Mouse (Mus musculus): ENCODE results near the gene Unc119. TPM values are rescaled to one million over a fixed set of nuclear protein-coding genes. Genes with fewer than 3 reads are reported as not detected.

Gene Unc119
- 68.7 and 70.2 TPM in 2 replicates for polyA plus RNA-seq (2015; fragmentation: Nextera tagmentation; extraction: Ambion mirVana)

DNA sequence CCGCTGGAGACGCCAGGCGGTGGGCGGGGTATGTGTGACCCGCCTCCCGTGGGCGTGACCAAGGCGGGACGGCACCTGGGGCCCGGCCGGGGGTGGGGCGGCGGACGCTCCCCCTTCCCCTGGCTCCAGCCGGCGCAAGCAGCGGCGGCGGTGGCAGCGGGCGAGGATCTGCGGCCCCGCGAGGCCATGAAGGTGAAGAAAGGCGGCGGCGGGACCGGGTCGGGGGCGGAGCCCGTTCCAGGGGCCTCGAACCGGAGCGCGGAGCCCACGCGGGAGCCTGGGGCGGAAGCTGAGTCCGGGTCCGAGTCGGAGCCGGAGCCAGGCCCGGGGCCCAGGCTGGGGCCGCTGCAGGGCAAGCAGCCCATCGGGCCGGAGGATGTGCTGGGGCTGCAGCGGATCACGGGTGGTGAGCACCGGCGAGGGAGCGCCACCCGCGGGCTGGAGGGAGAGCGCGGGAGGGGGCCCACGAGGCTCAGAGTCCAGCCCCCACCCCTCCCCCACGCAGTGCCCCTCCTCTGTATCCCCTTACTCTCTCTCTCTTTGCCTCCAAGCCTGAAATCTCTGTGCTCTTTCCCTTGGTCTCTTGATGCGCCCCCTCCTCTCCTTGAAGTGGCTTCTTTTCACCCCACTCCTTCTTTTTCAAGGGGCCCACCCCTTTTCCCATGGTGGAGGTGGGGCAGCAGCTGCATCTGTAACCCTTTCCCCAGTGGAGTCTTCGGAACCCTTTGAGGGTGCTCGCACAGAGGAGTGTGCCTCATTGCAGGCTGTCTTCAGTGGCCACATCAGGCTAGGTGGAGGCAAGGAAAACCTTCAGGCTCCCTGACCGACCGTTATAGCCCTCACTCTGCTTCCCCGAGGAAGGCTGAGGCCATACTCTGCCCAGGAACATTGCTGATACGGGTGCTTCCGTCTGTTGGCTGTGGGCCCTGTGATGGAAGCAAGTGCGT lies at the start of gene Unc119:
TSS of gene Unc119 (plus strand) at position 102 of the 947 bp plus-strand sequence.
- under 1% methylated on average over 45 of the region's 66 CpGs for WGBS
- H3K4me1 ChIP-seq: peaks cover 41% of the 10 kb centered on the region
- no peaks in the 10 kb centered on the region for H3K27me3 ChIP-seq
- peak within 1 kb of the TSS; percentile 83 for H3K27ac ChIP-seq
- H3K4me3 ChIP-seq: peak within 1 kb of the TSS; percentile 87
- H3K36me3 ChIP-seq (ENCODE audit: poor library complexity, severe bottlenecking): peaks cover 46% of the 10 kb centered on the region
- peak within 1 kb of the TSS; percentile 97 for H3K9ac ChIP-seq
- H3K4me2 ChIP-seq: peak within 1 kb of the TSS; percentile 72
- peak; percentile 87 for ATAC-seq
- no peaks in the 10 kb centered on the region for H3K9me3 ChIP-seq (replicated peaks)

DNA sequence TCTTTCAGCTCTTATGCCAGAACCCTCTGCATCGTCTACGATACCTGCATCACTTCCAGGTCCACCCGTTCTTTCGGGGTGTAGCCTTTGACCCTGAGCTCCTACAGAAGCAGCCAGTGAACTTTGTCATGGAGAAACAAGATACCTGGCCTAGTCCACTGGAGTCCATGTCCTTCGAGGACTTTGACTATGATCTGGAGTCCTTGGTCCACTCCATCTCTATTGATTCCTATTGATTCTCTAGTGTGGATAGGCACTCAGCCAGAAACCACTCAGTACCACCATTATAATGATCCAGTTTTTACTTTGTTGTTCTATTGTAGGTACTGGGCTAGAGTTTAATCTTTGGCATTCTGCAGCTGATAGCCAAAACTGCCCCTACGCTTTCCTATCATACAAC lies 48.7 kb upstream of the Unc119 start:
- Histone ChIP-seq H3K4me1 (no peaks in the 10 kb centered on the region), H3K9ac (no peak overlapping the region), H3K4me2 (no peak overlapping the region), H3K36me3 (ENCODE audit: poor library complexity, severe bottlenecking) (peaks cover 36% of the 10 kb centered on the region), H3K4me3 (no peak overlapping the region), H3K9me3 (replicated peaks) (no peaks in the 10 kb centered on the region), H3K27me3 (no peaks in the 10 kb centered on the region), H3K27ac (no peak overlapping the region)
- no peak for ATAC-seq
- 96% methylated on average over 6 of the region's 6 CpGs for WGBS

DNA sequence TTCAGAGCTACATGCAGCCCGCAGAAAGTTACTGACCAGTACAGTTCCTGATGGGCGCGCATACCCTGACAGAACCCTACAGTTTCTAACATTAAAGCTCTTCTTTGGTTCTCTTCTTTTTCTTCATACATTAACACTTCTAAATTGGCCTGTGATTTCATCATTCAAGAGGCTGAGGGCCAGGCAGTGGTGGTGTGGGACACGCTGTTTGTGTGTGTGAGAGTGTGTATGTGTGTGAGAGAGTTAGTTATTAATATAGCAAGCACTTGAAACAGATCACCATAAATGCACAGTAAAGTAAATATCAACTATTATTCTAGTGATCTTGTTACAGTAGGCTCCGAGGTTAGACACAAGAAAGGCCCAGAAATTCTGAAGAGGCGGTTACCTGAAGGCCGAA lies 42.4 kb upstream of the Unc119 start:
- H3K27ac ChIP-seq: peak overlapping the region; percentile 40
- WGBS: 68% methylated on average over 7 of the region's 7 CpGs
- no peaks in the 10 kb centered on the region for H3K27me3 ChIP-seq
- H3K36me3 ChIP-seq (ENCODE audit: poor library complexity, severe bottlenecking): peaks cover 28% of the 10 kb centered on the region
- H3K4me2 ChIP-seq: peak overlapping the region; percentile 93
- ATAC-seq: peak; percentile 37; the same call in 1 of the 2 replicates
- peak overlapping the region; percentile 60 for H3K9ac ChIP-seq
- H3K4me3 ChIP-seq: peak overlapping the region; percentile 77
- H3K9me3 ChIP-seq (replicated peaks): no peaks in the 10 kb centered on the region
- peaks cover 24% of the 10 kb centered on the region for H3K4me1 ChIP-seq

DNA sequence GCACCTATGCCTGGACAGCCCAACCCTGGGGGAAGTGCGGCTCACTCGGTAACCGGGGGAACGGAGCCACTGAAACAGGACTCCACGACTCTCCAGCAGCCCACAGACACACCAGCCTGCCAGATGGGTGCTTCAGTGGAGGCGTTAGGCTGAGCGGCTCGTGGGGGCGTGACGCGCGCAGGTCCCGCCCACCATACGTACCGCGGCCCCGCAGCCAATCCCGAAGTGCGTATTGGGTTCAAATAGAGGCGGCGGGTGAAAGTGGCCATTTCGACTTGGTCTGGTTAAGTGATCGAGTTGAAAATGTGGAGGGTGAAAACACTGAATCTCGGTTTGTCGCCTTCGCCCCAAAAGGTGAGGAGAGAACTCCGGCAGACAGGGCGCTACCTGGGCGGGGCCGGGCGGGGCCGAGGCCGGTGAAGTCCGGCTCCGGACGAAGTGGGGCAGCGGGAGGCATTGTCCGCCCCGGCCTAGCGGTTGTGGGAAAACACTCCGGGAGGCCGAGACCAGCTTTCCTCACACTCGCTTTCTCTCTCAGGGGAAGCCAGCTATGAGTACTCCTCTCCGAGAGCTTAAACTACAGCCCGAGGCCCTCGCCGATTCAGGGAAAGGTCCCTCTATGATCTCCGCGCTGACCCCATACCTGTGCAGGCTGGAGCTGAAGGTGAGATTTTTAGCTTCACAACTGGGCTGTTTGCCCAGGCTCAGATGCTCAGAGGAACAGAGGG lies 41.8 kb upstream of the Unc119 start, which contains the start of gene Spag5:
TSS of gene Spag5 (plus strand) at position 173 of the 728 bp plus-strand sequence.
- Histone ChIP-seq H3K36me3 (ENCODE audit: poor library complexity, severe bottlenecking) (peaks cover 29% of the 10 kb centered on the region), H3K27ac (peak within 1 kb of the TSS; percentile 74), H3K9me3 (replicated peaks) (no peaks in the 10 kb centered on the region), H3K4me1 (peaks cover 24% of the 10 kb centered on the region), H3K9ac (peak within 1 kb of the TSS; percentile 75), H3K4me3 (peak within 1 kb of the TSS; percentile 77), H3K4me2 (peak within 1 kb of the TSS; percentile 93), H3K27me3 (no peaks in the 10 kb centered on the region)
- WGBS: under 1% methylated on average over 44 of the region's 49 CpGs
- ATAC-seq: peak; percentile 100

DNA sequence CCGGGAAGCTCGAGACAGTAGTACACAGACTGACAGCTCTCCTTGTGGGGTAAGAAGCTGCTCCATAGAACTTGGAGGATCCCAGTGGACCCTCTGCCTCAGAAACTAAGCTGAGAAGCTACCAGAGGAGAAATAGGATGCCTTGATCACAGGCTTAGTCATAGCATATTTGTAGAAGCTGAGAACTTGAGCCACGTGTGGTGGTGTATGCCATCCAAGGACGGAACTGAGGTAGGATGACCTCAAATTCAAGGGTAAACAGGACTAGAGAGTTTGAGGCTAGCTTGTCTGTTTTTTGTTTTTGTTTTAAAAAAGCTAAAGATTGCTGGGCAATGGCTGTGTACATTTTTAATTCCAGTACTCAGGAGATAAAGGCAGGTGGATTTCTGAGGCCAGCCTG lies 38.0 kb upstream of the Unc119 start:
- Histone ChIP-seq H3K27ac (no peak overlapping the region), H3K27me3 (no peaks in the 10 kb centered on the region), H3K9ac (peak overlapping the region; percentile 4; the same call in 1 of the 2 replicates), H3K36me3 (ENCODE audit: poor library complexity, severe bottlenecking) (peaks cover 58% of the 10 kb centered on the region), H3K4me3 (no peak overlapping the region), H3K9me3 (replicated peaks) (no peaks in the 10 kb centered on the region), H3K4me2 (no peak overlapping the region), H3K4me1 (peaks cover 28% of the 10 kb centered on the region)
- 95% methylated on average over 4 of the region's 4 CpGs for WGBS
- no peak for ATAC-seq

DNA sequence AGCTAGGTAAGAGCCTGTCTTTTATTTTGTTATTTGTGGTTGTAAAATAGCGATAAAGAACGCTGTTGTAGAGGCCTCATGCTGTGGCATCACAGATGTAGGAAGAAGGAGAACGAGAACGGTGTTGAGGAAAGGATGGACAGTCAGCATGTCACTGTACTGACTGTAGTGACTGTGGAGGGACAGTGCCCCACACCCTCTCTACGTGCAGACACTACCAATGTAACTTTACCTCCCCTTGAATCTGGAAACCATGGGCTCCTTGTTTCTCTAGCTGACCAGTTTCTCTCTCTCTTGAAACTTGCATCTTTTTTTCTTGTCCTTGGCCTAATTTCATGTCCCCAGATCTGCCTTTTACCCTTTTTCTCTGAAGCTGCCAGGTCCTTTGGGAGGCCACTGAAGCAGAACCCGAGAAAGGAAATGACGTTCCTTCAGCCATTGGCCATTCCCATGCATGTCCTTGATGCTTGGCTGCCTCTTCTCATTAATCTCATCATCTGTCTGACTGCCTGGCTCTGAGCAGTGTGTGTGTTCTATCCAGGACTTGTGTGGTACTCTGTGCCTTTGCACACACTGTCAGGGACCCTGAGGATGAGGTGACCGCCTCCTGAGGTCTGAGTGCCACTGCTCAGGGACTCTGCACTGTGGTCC lies 32.3 kb upstream of the Unc119 start:
- Histone ChIP-seq H3K4me1 (peaks cover 4% of the 10 kb centered on the region), H3K9ac (no peak overlapping the region; the same call in 1 of the 2 replicates), H3K4me2 (no peak overlapping the region), H3K4me3 (no peak overlapping the region), H3K9me3 (replicated peaks) (no peaks in the 10 kb centered on the region), H3K36me3 (ENCODE audit: poor library complexity, severe bottlenecking) (peaks cover 82% of the 10 kb centered on the region), H3K27ac (no peak overlapping the region), H3K27me3 (no peaks in the 10 kb centered on the region)
- WGBS: 86% methylated on average over 8 of the region's 8 CpGs
- no peak for ATAC-seq

DNA sequence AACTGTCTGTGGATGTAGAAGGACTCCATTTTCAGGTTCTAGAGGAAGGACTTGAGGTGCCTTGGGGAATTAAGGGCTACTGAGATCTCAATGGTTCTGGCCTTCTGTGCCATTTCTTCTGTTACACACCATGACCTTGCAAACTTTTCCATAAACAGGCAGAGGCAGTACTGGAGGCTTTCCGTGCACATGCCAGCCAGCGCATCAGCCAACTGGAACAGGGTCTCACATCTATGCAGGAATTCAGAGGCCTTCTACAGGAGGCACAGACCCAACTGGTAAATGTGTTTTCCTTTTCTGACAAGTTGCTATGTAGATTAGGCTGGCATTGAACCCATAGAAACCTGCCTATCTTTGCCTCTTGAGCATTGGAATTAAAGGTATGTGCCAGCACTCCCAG lies 29.6 kb upstream of the Unc119 start:
- Histone ChIP-seq H3K4me3 (no peak overlapping the region), H3K4me2 (no peak overlapping the region), H3K36me3 (ENCODE audit: poor library complexity, severe bottlenecking) (peaks cover 92% of the 10 kb centered on the region), H3K9me3 (replicated peaks) (no peaks in the 10 kb centered on the region), H3K27me3 (no peaks in the 10 kb centered on the region), H3K9ac (no peak overlapping the region), H3K27ac (no peak overlapping the region), H3K4me1 (peaks cover 11% of the 10 kb centered on the region; the same call in 1 of the 2 replicates)
- no peak for ATAC-seq
- 95% methylated on average over 2 of the region's 2 CpGs for WGBS

DNA sequence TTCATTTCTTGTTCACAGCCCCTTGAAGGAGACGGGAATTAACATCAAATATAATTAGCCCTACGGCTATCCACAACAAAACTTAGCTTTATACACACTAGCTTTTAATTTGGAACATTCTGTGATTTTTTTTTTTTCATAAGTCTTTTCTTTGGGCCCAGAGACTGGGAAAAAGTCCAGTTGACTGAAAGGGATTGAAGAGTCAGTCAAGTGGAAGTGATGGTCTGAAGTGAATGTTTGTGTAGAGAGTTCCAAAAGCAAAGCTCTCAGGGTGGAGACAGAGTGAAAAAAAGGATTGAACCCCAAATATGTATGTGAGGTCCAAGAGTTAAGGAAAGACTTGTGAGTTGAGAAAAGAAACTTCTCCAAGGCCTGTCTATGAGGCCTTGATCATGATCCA lies 24.9 kb upstream of the Unc119 start:
- WGBS: 50% methylated on average over 2 of the region's 2 CpGs
- Histone ChIP-seq H3K36me3 (ENCODE audit: poor library complexity, severe bottlenecking) (peaks cover 84% of the 10 kb centered on the region), H3K9me3 (replicated peaks) (no peaks in the 10 kb centered on the region), H3K4me3 (no peak overlapping the region), H3K27me3 (no peaks in the 10 kb centered on the region), H3K27ac (peak overlapping the region; percentile 58; the same call in 1 of the 2 replicates), H3K9ac (no peak overlapping the region), H3K4me2 (no peak overlapping the region), H3K4me1 (peaks cover 34% of the 10 kb centered on the region)
- no peak for ATAC-seq

DNA sequence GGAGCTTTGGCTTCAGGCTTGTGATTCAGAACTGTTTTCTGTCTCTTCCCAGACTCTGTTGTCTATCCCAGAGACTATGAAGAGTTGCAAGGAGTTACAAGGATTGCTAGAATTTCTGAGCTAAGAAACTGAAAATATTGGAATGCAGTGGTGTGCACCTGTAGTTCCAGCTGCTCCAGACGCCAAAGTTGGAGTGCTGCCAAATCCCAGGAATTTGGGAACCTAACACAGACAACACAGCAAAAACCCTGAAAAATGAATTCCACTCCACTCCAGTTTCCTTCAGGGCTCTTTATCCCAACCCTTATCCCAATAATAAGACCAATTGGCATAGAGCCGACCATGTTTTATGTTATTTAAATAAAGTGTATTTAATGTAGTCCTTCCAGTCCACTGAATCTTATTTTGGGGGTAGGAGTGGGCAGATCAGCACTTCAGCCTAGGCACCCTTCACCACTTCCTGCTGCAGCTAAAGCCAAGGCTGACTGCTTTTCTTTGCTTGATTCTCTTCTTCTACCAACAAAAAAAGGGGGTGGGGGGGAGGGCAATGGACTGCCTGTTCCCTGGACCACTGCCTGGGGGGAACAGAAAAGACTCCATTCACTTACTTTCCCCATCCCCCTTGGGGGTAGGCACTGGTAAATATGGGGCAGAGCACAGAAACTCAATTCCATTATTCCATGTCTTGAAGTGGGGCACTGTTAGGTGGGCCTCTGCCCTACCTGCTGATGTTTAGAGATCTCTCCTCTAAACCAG lies 21.0 kb upstream of the Unc119 start:
- H3K27me3 ChIP-seq: no peaks in the 10 kb centered on the region
- peak overlapping the region; percentile 54 for H3K4me2 ChIP-seq
- 42% methylated on average over 2 of the region's 2 CpGs for WGBS
- H3K4me1 ChIP-seq: peaks cover 55% of the 10 kb centered on the region
- peaks cover 62% of the 10 kb centered on the region for H3K36me3 ChIP-seq (ENCODE audit: poor library complexity, severe bottlenecking)
- peak overlapping the region; percentile 35 for H3K4me3 ChIP-seq
- ATAC-seq: peak; percentile 71
- H3K9ac ChIP-seq: no peak overlapping the region
- peak overlapping the region; percentile 90 for H3K27ac ChIP-seq
- no peaks in the 10 kb centered on the region for H3K9me3 ChIP-seq (replicated peaks)

DNA sequence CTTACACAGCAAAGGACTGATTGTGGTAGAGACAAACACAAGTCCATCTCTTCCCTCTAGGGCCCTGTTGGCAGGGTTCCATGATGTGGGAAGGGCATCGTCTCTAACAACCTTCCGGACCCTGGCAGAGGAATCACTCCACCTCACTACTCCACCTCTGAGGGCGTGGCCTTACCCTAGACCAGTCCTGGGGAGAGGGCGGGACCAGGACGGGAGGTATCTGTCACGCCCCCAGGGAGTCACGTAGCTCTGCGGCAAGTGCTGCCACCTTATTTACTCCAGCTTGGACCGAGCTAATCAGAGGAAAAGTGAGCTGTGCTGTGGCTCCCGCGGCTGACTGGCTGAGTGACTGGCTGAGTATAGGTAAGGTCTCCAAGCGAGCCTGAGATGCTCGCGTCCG lies 20.4 kb upstream of the Unc119 start, which contains the start of gene Aldoc:
TSS of gene Aldoc (plus strand) at position 109 of the 400 bp plus-strand sequence.
- H3K4me1 ChIP-seq: peaks cover 49% of the 10 kb centered on the region
- peak within 1 kb of the TSS; percentile 47 for H3K9ac ChIP-seq
- WGBS: 8% methylated on average over 15 of the region's 15 CpGs
- H3K36me3 ChIP-seq (ENCODE audit: poor library complexity, severe bottlenecking): peaks cover 56% of the 10 kb centered on the region
- peak within 1 kb of the TSS; percentile 54 for H3K4me2 ChIP-seq
- peak within 1 kb of the TSS; percentile 35 for H3K4me3 ChIP-seq
- H3K9me3 ChIP-seq (replicated peaks): no peaks in the 10 kb centered on the region
- no peaks in the 10 kb centered on the region for H3K27me3 ChIP-seq
- H3K27ac ChIP-seq: peak within 1 kb of the TSS; percentile 90
- peak; percentile 88 for ATAC-seq
